Mouse (Mus musculus) regulatory T cell (primary cell): ENCODE results near the gene Usp30.

Source experiments
- in situ Hi-C: fragments of 300-600 bp; cut with MboI, MseI; formaldehyde crosslinking; loops from one replicate; pipeline ENCODE4 v1.15.1; 2025; ENCODE audit warnings: high pct_unique_total_duplicates

The Usp30 gene

GRCm38 (mm10) chr5:114126499-114127244, 61.4 kb downstream of the Usp30 start:
- in situ Hi-C loops = no loop called here

GRCm38 (mm10) chr5:114127374-114128349, 62.4 kb downstream of the Usp30 start, which contains the start of gene Alkbh2:
Gene Alkbh2, minus strand, starts transcription at chr5:114128218.
- in situ Hi-C loops = no loop called here

- in situ Hi-C loops = no loop called here
These were observed 64.4 kb downstream of the Usp30 start for GRCm38 (mm10) chr5:114129550-114130210.

GRCm38 (mm10) chr5:114130211-114130605, 64.9 kb downstream of the Usp30 start, which contains the start of gene Ung:
Gene Ung, plus strand, starts transcription at chr5:114130386.
- in situ Hi-C loops = no loop called here

- in situ Hi-C loops = no loop called here
These were observed 65.6 kb downstream of the Usp30 start for GRCm38 (mm10) chr5:114130698-114131520.

- in situ Hi-C loops = no loop called here
These were observed 66.2 kb downstream of the Usp30 start for GRCm38 (mm10) chr5:114131521-114131840.

- in situ Hi-C loops = no loop called here
These were observed 67.6 kb downstream of the Usp30 start for GRCm38 (mm10) chr5:114132841-114133240.

- in situ Hi-C loops = no loop called here
These were observed 68.9 kb downstream of the Usp30 start for GRCm38 (mm10) chr5:114134091-114134534.

- in situ Hi-C loops = no loop called here
These were observed 70.3 kb downstream of the Usp30 start for GRCm38 (mm10) chr5:114135516-114135915.

GRCm38 (mm10) chr5:114137481-114138276, 72.4 kb downstream of the Usp30 start:
- in situ Hi-C loops = no loop called here

- in situ Hi-C loops = no loop called here
These were observed 73.3 kb downstream of the Usp30 start for GRCm38 (mm10) chr5:114138277-114139164.

GRCm38 (mm10) chr5:114139175-114139574, 73.9 kb downstream of the Usp30 start:
- in situ Hi-C loops = no loop called here

- in situ Hi-C loops = no loop called here
These were observed 81.0 kb downstream of the Usp30 start, which contains the start of gene Acacb for GRCm38 (mm10) chr5:114146028-114146888. Gene Acacb, plus strand, starts transcription at chr5:114146535.

- in situ Hi-C loops = no loop called here
These were observed 82.0 kb downstream of the Usp30 start for GRCm38 (mm10) chr5:114147043-114147972.

- in situ Hi-C loops = no loop called here
These were observed 87.3 kb downstream of the Usp30 start for GRCm38 (mm10) chr5:114152359-114153092.

- in situ Hi-C loops = no loop called here
These were observed 88.2 kb downstream of the Usp30 start for GRCm38 (mm10) chr5:114153490-114153889.
